Mouse (Mus musculus) MEL (cell line): Measurements from ENCODE around the gene Parm1. TPM values are rescaled to one million over a fixed set of nuclear protein-coding genes. Genes with fewer than 3 reads are reported as not detected.
A peak's percentile ranks its signal among the peaks of the same experiment; 100 is the strongest.

ENCODE experiments used
- DNase-seq: peaks from one replicate; pipeline ENCODE4 v3.0.0; 2011; ENCODE audit warnings: low read depth, low spot score
- H3K27ac ChIP-seq: 2 replicates; pipeline ENCODE4 v1.5.1; 2012; ENCODE audit warnings: low read depth, mild to moderate bottlenecking, control low read depth, low read length, moderate library complexity; ENCODE audit not compliant: control insufficient read depth
- H3K27me3 ChIP-seq, 2 experiments: fragments of 150-350 bp in 1 of 2; sonication (generic) in 1 of 2; 2 replicates each; pipeline ENCODE4 v1.6.1; 2012; ENCODE audit warnings: low read length in 2 of 2, mild to moderate bottlenecking in 2 of 2, improper control_type of control experiment in 1 of 2, moderate library complexity in 1 of 2; ENCODE audit not compliant: insufficient read depth in 2 of 2, control insufficient read depth in 1 of 2
- H3K36me3 ChIP-seq, 2 experiments: 2 replicates each; pipeline ENCODE4 v1.6.1; 2012 to 2014; ENCODE audit warnings: low read length in 2 of 2, improper control_type of control experiment in 1 of 2, inconsistent platforms in 1 of 2, mild to moderate bottlenecking in 1 of 2; ENCODE audit not compliant: insufficient read depth in 2 of 2, control insufficient read depth in 1 of 2
- H3K4me1 ChIP-seq, 2 experiments: fragments of 150-350 bp in 1 of 2; sonication (generic) in 1 of 2; 2 replicates each; pipeline ENCODE4 v1.6.1; 2012; ENCODE audit warnings: low read length in 2 of 2, improper control_type of control experiment in 1 of 2, mild to moderate bottlenecking in 1 of 2; ENCODE audit not compliant: insufficient read depth in 2 of 2, control insufficient read depth in 1 of 2
- H3K4me3 ChIP-seq, 2 experiments: fragments of 150-350 bp in 1 of 2; sonication (generic) in 1 of 2; 2 replicates each; pipeline ENCODE4 v1.5.1; 2012; ENCODE audit warnings: low read depth in 2 of 2, low read length in 2 of 2, mild to moderate bottlenecking in 2 of 2, moderate library complexity in 2 of 2, control low read depth in 1 of 2, improper control_type of control experiment in 1 of 2; ENCODE audit not compliant: control insufficient read depth in 1 of 2, insufficient read depth in 1 of 2
- H3K79me2 ChIP-seq: 2 replicates; pipeline ENCODE4 v1.6.1; 2012; ENCODE audit warnings: mild to moderate bottlenecking, low read length, moderate library complexity; ENCODE audit not compliant: control insufficient read depth, poor library complexity, insufficient read depth
- H3K9ac ChIP-seq: 2 replicates; pipeline ENCODE4 v1.6.1; 2012; ENCODE audit warnings: low read depth, mild to moderate bottlenecking, control low read depth, low read length, moderate library complexity; ENCODE audit not compliant: control insufficient read depth, poor library complexity, severe bottlenecking
- H3K9me3 ChIP-seq: fragments of 150-350 bp; sonication (generic); replicated peaks from 2 replicates; pipeline ENCODE4 v1.6.1; 2012; ENCODE audit warnings: mild to moderate bottlenecking, low read length, improper control_type of control experiment, moderate library complexity; ENCODE audit not compliant: insufficient read depth
- BHLHE40 ChIP-seq: IDR thresholded peaks from 2 replicates; pipeline ENCODE4 v1.6.1; 2012; ENCODE audit warnings: low read depth, mild to moderate bottlenecking, inconsistent platforms, low read length, improper control_type of control experiment, borderline replicate concordance
- CHD1 ChIP-seq: IDR thresholded peaks from 2 replicates; pipeline ENCODE4 v1.6.1; 2012; ENCODE audit warnings: low read depth, mild to moderate bottlenecking, inconsistent platforms, low read length, improper control_type of control experiment
- CHD2 ChIP-seq: IDR thresholded peaks from 2 replicates; pipeline ENCODE4 v1.6.1; 2011; ENCODE audit warnings: low read length, improper control_type of control experiment
- CTCF ChIP-seq, 3 experiments: IDR thresholded peaks in 2 of 3; conservative IDR thresholded peaks in 1 of 3; 2 replicates each; pipeline ENCODE4 v1.5.1; 2011 to 2012; ENCODE audit warnings: low read length in 3 of 3, low read depth in 2 of 3, mild to moderate bottlenecking in 2 of 3, improper control_type of control experiment in 1 of 3, inconsistent platforms in 1 of 3, mixed read lengths in 1 of 3, moderate library complexity in 1 of 3; ENCODE audit not compliant: control insufficient read depth in 1 of 3, insufficient read depth in 1 of 3, poor library complexity in 1 of 3, severe bottlenecking in 1 of 3
- E2F4 ChIP-seq: IDR thresholded peaks from 2 replicates; pipeline ENCODE4 v1.6.1; 2011; ENCODE audit warnings: low read depth, low read length, improper control_type of control experiment, borderline replicate concordance
- ELF1 ChIP-seq: IDR thresholded peaks from 2 replicates; pipeline ENCODE4 v1.6.1; 2014; ENCODE audit warnings: low read depth, mild to moderate bottlenecking, inconsistent platforms, low read length, improper control_type of control experiment, moderate library complexity
- ETS1 ChIP-seq: IDR thresholded peaks from 2 replicates; pipeline ENCODE4 v1.6.1; 2012; ENCODE audit warnings: low read depth, mild to moderate bottlenecking, inconsistent platforms, low read length, improper control_type of control experiment, moderate library complexity
- GABPA ChIP-seq: IDR thresholded peaks from 2 replicates; pipeline ENCODE4 v1.6.1; 2012; ENCODE audit warnings: low read depth, mild to moderate bottlenecking, inconsistent platforms, low read length, improper control_type of control experiment, moderate library complexity
- GATA1 ChIP-seq: IDR thresholded peaks from 2 replicates; pipeline ENCODE4 v1.6.1; 2011; ENCODE audit warnings: low read depth, low read length, improper control_type of control experiment
- KAT2A ChIP-seq: conservative IDR thresholded peaks from 2 replicates; pipeline ENCODE4 v1.6.1; 2012; ENCODE audit warnings: low read depth, low read length, improper control_type of control experiment, inconsistent platforms
- MAFK ChIP-seq: IDR thresholded peaks from 2 replicates; pipeline ENCODE4 v1.6.1; 2011; ENCODE audit warnings: low read depth, mild to moderate bottlenecking, low read length, improper control_type of control experiment, borderline replicate concordance
- MAX ChIP-seq: IDR thresholded peaks from 2 replicates; pipeline ENCODE4 v1.6.1; 2011; ENCODE audit warnings: low read length, improper control_type of control experiment
- MEF2A ChIP-seq: IDR thresholded peaks from 2 replicates; pipeline ENCODE4 v1.6.1; 2014; ENCODE audit warnings: low read depth, mild to moderate bottlenecking, inconsistent platforms, low read length, improper control_type of control experiment; ENCODE audit not compliant: poor library complexity, insufficient replicate concordance, severe bottlenecking; ENCODE audit errors: extremely low read depth
- MYB ChIP-seq: IDR thresholded peaks from 2 replicates; pipeline ENCODE4 v1.6.1; 2011; ENCODE audit warnings: mild to moderate bottlenecking, low read depth, low read length, improper control_type of control experiment
- MYC ChIP-seq: IDR thresholded peaks from 2 replicates; pipeline ENCODE4 v1.6.1; 2011; ENCODE audit warnings: low read depth, mild to moderate bottlenecking, low read length, improper control_type of control experiment, moderate library complexity
- NELFE ChIP-seq: IDR thresholded peaks from 2 replicates; pipeline ENCODE4 v1.6.1; 2011; ENCODE audit warnings: low read depth, low read length, improper control_type of control experiment
- POLR2A ChIP-seq, 2 experiments: IDR thresholded peaks; 2 replicates each; pipeline ENCODE4 v1.6.1; 2011 to 2012; ENCODE audit warnings: low read length in 2 of 2, mild to moderate bottlenecking in 2 of 2, control low read depth in 1 of 2, improper control_type of control experiment in 1 of 2, low read depth in 1 of 2, moderate library complexity in 1 of 2; ENCODE audit not compliant: control insufficient read depth in 1 of 2, insufficient read depth in 1 of 2, poor library complexity in 1 of 2
- RCOR1 ChIP-seq: IDR thresholded peaks from 2 replicates; pipeline ENCODE4 v1.6.1; 2012; ENCODE audit warnings: low read depth, mild to moderate bottlenecking, inconsistent platforms, low read length, improper control_type of control experiment
- SIN3A ChIP-seq: IDR thresholded peaks from 2 replicates; pipeline ENCODE4 v1.6.1; 2012; ENCODE audit warnings: low read length, improper control_type of control experiment, inconsistent platforms
- TAL1 ChIP-seq: IDR thresholded peaks from 2 replicates; pipeline ENCODE4 v1.6.1; 2012; ENCODE audit warnings: mild to moderate bottlenecking, inconsistent platforms, low read length, moderate library complexity, mixed read lengths
- TCF12 ChIP-seq: IDR thresholded peaks from 2 replicates; pipeline ENCODE4 v1.6.1; 2014; ENCODE audit warnings: low read depth, mild to moderate bottlenecking, inconsistent platforms, low read length, improper control_type of control experiment, moderate library complexity
- USF1 ChIP-seq: IDR thresholded peaks from 2 replicates; pipeline ENCODE4 v1.6.1; 2014; ENCODE audit warnings: low read depth, mild to moderate bottlenecking, inconsistent platforms, low read length, improper control_type of control experiment, moderate library complexity
- ZKSCAN1 ChIP-seq: IDR thresholded peaks from 2 replicates; pipeline ENCODE4 v1.6.1; 2012; ENCODE audit warnings: low read depth, mild to moderate bottlenecking, inconsistent platforms, low read length, improper control_type of control experiment, moderate library complexity
- ZMIZ1 ChIP-seq: IDR thresholded peaks from 2 replicates; pipeline ENCODE4 v1.6.1; 2012; ENCODE audit warnings: low read depth, mild to moderate bottlenecking, inconsistent platforms, low read length, improper control_type of control experiment, moderate library complexity
- ZNF384 ChIP-seq: IDR thresholded peaks from 2 replicates; pipeline ENCODE4 v1.6.1; 2012; ENCODE audit warnings: low read depth, mild to moderate bottlenecking, inconsistent platforms, low read length, improper control_type of control experiment
- polyA plus RNA-seq, 2 experiments: library from polyadenylated mRNA; stranded (reverse) in 1 of 2; unstranded in 1 of 2; fragments of >175 nt in 1 of 2; fragments of >200 nt in 1 of 2; gene quantifications; 2 replicates each; pipeline versions ENCODE4 v1.2.1 to v1.2.4; 2012; ENCODE audit warnings: low replicate concordance in 2 of 2, low read depth in 1 of 2; ENCODE audit not compliant: insufficient read length in 2 of 2, insufficient read depth in 1 of 2, missing spikeins in 1 of 2
- total RNA-seq: library from RNA; depleted of rRNA; stranded (reverse); fragments of 300-350 nt; gene quantifications from 2 replicates; pipeline ENCODE4 v1.2.3, GENCODE M21; 2012

The Parm1 gene
- total and polyA plus RNA-seq, 3 experiments, result 19.1 to 76.1 (median 41.0) TPM

DNA sequence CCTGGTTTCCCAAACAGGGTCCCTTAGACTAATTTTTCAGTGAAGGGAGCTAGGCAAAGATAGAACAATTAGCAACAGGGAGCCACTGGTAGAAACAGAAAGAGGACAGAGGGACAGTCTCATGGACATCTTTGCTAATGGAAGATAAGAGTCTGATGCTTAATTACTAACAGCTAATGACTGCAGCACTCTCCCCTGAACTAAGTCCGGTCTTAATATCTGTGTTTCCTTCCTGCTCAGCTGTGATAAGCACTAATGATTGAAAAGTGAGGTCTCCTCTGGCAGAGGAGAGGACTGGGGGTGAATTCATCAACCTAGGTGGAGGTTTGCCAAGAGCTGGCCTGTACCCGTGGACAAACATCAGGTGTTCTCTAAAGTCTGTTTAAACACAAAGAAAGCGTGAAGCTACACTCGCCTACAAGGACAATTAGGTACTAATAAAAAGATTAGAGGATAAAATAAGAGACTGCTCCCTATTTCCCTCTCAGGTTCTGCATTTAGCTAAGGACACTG is 101.3 kb downstream of the Parm1 start (continued):
- TF ChIP-seq MEF2A (no peak), NELFE (no peak), ZKSCAN1 (no peak), USF1 (no peak), TCF12 (peak; percentile 49), MAX (no peak), ELF1 (no peak), CTCF (IDR thresholded peaks at IDR 0.05 in 2 of 3, conservative IDR thresholded peaks at IDR 0.05 in 1 of 3; ENCODE audit: control insufficient read depth in 1 of 3, insufficient read depth in 1 of 3, low read depth in 2 of 3, low read length in 3 of 3, poor library complexity in 1 of 3, severe bottlenecking in 1 of 3) (no peak), CHD1 (no peak), ZMIZ1 (no peak), MYC (no peak), E2F4 (no peak), ETS1 (peak; percentile 48; the same call in 1 of the 2 replicates), RCOR1 (peak; percentile 27; the same call in 1 of the 2 replicates), CHD2 (no peak), MAFK (no peak), BHLHE40 (no peak), MYB (0 out of 2 replicates have a peak, but pooled peaks have one; percentile 18), GABPA (no peak), TAL1 (peak; percentile 32; the same call in 1 of the 2 replicates), ZNF384 (no peak), SIN3A (no peak)

DNA sequence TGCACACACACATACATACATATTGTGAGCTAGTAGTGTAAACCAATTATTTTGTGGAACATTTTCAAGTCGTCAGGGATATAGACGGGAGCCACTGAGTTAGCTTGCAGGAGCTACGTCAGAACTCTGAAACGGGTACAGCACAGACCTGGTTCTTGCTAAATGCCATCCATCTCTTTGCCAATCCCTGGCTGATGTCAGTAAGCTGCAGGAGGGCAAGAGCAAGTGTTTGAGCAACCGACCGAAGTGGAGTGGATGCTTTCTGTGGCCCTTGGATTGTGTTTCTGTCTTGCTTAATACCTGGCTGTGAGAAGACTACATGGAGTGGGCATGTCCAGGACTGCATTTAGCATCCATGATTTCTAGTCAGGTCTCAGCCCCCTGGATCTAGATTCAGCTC is 103.8 kb downstream of the Parm1 start:
- TF ChIP-seq MAX (no peak), USF1 (no peak), GABPA (no peak), CHD2 (no peak), GATA1 (no peak), ETS1 (no peak), MAFK (no peak), RCOR1 (no peak), POLR2A (IDR thresholded peaks at IDR 0.05; ENCODE audit: control insufficient read depth in 1 of 2, insufficient read depth in 1 of 2, low read depth in 1 of 2, low read length in 2 of 2, poor library complexity in 1 of 2) (no peak), KAT2A (no peak), NELFE (no peak)
- Histone ChIP-seq H3K27me3 (no peaks in the 10 kb centered on the region), H3K9me3 (no peaks in the 10 kb centered on the region), H3K9ac (no peak overlapping the region), H3K36me3 (peaks cover 0 to 25% of the 10 kb centered on the region in 2 experiments; a peak in 2 of 4 replicates), H3K4me3 (no peak overlapping the region), H3K27ac (no peak overlapping the region), H3K4me1 (peaks cover 10 to 22% of the 10 kb centered on the region in 2 experiments), H3K79me2 (no peaks in the 10 kb centered on the region)
- no peak for DNase-seq
